Mouse (Mus musculus) limb, embryonic 15.5 days (tissue): ENCODE results near the gene Ttc27. TPM values are rescaled to one million over a fixed set of nuclear protein-coding genes. Genes with fewer than 3 reads are reported as not detected.

ENCODE experiments used
- ATAC-seq: fragments of 200-750 bp; cut with Nextera tagmentation; 2 replicates; pipeline ENCODE4 v1.8.0; 2017; ENCODE audit warnings: low read depth, moderate TSS enrichment; ENCODE audit not compliant: insufficient number of reproducible peaks, low FRiP score, low TSS enrichment
- H3K27ac ChIP-seq: fragments of 300-500 bp; sonication (generic); 2 replicates; pipeline ENCODE4 v1.5.1; 2015; ENCODE audit warnings: moderate library complexity, mild to moderate bottlenecking, inconsistent platforms
- H3K27me3 ChIP-seq: fragments of 300-500 bp; sonication (generic); 2 replicates; pipeline ENCODE4 v1.6.1; 2015; ENCODE audit warnings: inconsistent platforms
- H3K36me3 ChIP-seq: fragments of 300-500 bp; sonication (generic); 2 replicates; pipeline ENCODE4 v1.6.1; 2015; ENCODE audit warnings: inconsistent platforms
- H3K4me1 ChIP-seq: fragments of 300-500 bp; sonication (generic); 2 replicates; pipeline ENCODE4 v1.6.1; 2015; ENCODE audit warnings: inconsistent platforms
- H3K4me2 ChIP-seq: fragments of 300-500 bp; sonication (generic); 2 replicates; pipeline ENCODE4 v1.6.1; 2015; ENCODE audit warnings: mild to moderate bottlenecking, inconsistent platforms
- H3K4me3 ChIP-seq: fragments of 300-500 bp; sonication (generic); 2 replicates; pipeline ENCODE4 v1.5.1; 2015; ENCODE audit warnings: mild to moderate bottlenecking, inconsistent platforms
- H3K9ac ChIP-seq: fragments of 300-500 bp; sonication (generic); 2 replicates; pipeline ENCODE4 v1.6.1; 2015; ENCODE audit warnings: inconsistent platforms
- H3K9me3 ChIP-seq: fragments of 300-500 bp; sonication (generic); 2 replicates; pipeline ENCODE4 v1.6.1; 2016; ENCODE audit warnings: inconsistent platforms
- WGBS: fragments of 180-500 bp; shearing (Covaris S2); methylation state at CpG from one replicate; pipeline ENCODE4 v1.1.7; 2015; 5-methylcytosine and 5-hydroxymethylcytosine counted together
- polyA plus RNA-seq: library from polyadenylated mRNA; unstranded; fragments of >200 nt; fragmentation: Nextera tagmentation; extraction: Ambion mirVana; gene quantifications from 2 replicates; pipeline ENCODE4 v1.2.1, GENCODE M21; 2015

The Ttc27 gene
- polyA plus RNA-seq, 1 experiment from 2014 or later = 20.2 TPM

GRCm38 (mm10) chr17:74904332-74904687 is 186.8 kb downstream of the Ttc27 start:
- 88% methylated on average over 1 of the region's 1 CpGs for whole genome bisulfite sequencing
- no peak overlapping the region for H3K27ac ChIP-seq
- H3K4me1 ChIP-seq = peaks cover 14% of the 10 kb centered on the region; the same call in 1 of the 2 replicates
- H3K4me2 ChIP-seq = no peak overlapping the region
- no peak overlapping the region for H3K9ac ChIP-seq
- no peak for ATAC-seq
- H3K4me3 ChIP-seq = no peak overlapping the region
- no peaks in the 10 kb centered on the region for H3K36me3 ChIP-seq
- H3K9me3 ChIP-seq = no peaks in the 10 kb centered on the region
- H3K27me3 ChIP-seq = no peaks in the 10 kb centered on the region

DNA sequence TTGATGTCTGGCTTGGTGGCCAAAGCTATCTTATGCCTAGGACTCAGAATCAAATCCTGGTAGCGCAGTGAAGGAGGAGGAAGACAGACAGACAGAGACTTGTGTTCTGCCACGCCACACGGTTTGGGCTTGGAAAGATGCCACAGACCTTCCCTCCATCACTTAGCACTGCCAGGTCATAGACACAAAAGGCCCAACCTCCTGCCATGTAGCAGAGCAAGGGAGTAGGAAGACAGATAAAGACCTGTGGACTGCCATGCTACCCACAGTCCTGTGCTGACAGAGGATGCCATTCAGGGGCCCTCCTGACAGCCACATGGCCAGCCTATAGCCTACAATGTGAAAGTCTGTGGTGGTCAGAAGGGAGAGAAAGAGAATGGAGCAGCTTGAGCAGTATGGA is 187.4 kb downstream of the Ttc27 start:
- H3K4me2 ChIP-seq = no peak overlapping the region
- H3K9me3 ChIP-seq = no peaks in the 10 kb centered on the region
- 93% methylated on average over 3 of the region's 3 CpGs for WGBS
- no peak overlapping the region for H3K9ac ChIP-seq
- H3K4me1 ChIP-seq = peaks cover 14% of the 10 kb centered on the region; the same call in 1 of the 2 replicates
- ATAC-seq = no peak
- no peak overlapping the region for H3K27ac ChIP-seq
- no peaks in the 10 kb centered on the region for H3K27me3 ChIP-seq
- no peak overlapping the region for H3K4me3 ChIP-seq
- H3K36me3 ChIP-seq = no peaks in the 10 kb centered on the region

- H3K4me3 ChIP-seq = no peak overlapping the region
- no peak overlapping the region for H3K27ac ChIP-seq
- no peaks in the 10 kb centered on the region for H3K4me1 ChIP-seq
- H3K9me3 ChIP-seq = peaks cover 5% of the 10 kb centered on the region; the same call in 1 of the 2 replicates
- no peak overlapping the region for H3K4me2 ChIP-seq
- H3K9ac ChIP-seq = no peak overlapping the region
- 88% methylated on average over 2 of the region's 2 CpGs for WGBS
- ATAC-seq = no peak
- no peaks in the 10 kb centered on the region for H3K27me3 ChIP-seq
- H3K36me3 ChIP-seq = no peaks in the 10 kb centered on the region
These were observed 195.5 kb downstream of the Ttc27 start for GRCm38 (mm10) chr17:74912995-74913394.

Other genes starting within 250 kb of the Ttc27 start
- gene Yipf4, start 228.2 kb upstream of the Ttc27 start, polyA plus RNA-seq = 55.9 and 67.8 TPM in 2 replicates
- 79.1 and 82.5 TPM in 2 replicates for gene Birc6, start 189.4 kb upstream of the Ttc27 start, polyA plus RNA-seq